Mouse (Mus musculus) hindbrain, embryonic 16.5 days (tissue): ENCODE measurements at regions not wholly inside any gene's neighbourhood (a gene's known extent, or its start where the extent isn't known, plus 50 kb on each side); places are given as distances from the start of the nearest gene placed in this dataset.
"Not testable (repeated sequence)": the region's sequence is repeated elsewhere in the genome, so short reads cannot be mapped to it uniquely, and the experiment has no call there.

ENCODE experiments used
- ATAC-seq: fragments of 200-750 bp; cut with Nextera tagmentation; 2 replicates; pipeline ENCODE4 v1.8.0; 2017; ENCODE audit warnings: moderate TSS enrichment, moderate library complexity
- H3K27ac ChIP-seq: fragments of 300-500 bp; sonication (generic); 2 replicates; pipeline ENCODE4 v1.5.1; 2014; ENCODE audit warnings: low read depth, mild to moderate bottlenecking, control low read depth, low read length, moderate library complexity
- H3K27me3 ChIP-seq: fragments of 300-500 bp; sonication (generic); replicated peaks from 2 replicates; pipeline ENCODE4 v1.6.1; 2014; ENCODE audit warnings: low read length; ENCODE audit not compliant: control insufficient read depth, insufficient read depth
- H3K36me3 ChIP-seq: fragments of 300-500 bp; sonication (generic); 2 replicates; pipeline ENCODE4 v1.6.1; 2014; ENCODE audit warnings: mild to moderate bottlenecking, low read length, moderate library complexity, mixed read lengths; ENCODE audit not compliant: control insufficient read depth, insufficient read depth
- H3K4me1 ChIP-seq: fragments of 300-500 bp; sonication (generic); 2 replicates; pipeline ENCODE4 v1.6.1; 2014; ENCODE audit warnings: low read depth, low read length; ENCODE audit not compliant: control insufficient read depth, insufficient read depth
- H3K4me2 ChIP-seq: fragments of 300-500 bp; sonication (generic); 2 replicates; pipeline ENCODE4 v1.6.1; 2014; ENCODE audit warnings: mild to moderate bottlenecking, low read length, control low read depth, moderate library complexity
- H3K4me3 ChIP-seq: fragments of 300-500 bp; sonication (generic); 2 replicates; pipeline ENCODE4 v1.5.1; 2014; ENCODE audit warnings: mild to moderate bottlenecking, low read length, control low read depth, moderate library complexity
- H3K9ac ChIP-seq: fragments of 300-500 bp; sonication (generic); 2 replicates; pipeline ENCODE4 v1.6.1; 2014; ENCODE audit warnings: low read depth, mild to moderate bottlenecking, control low read depth, low read length, moderate library complexity
- H3K9me3 ChIP-seq: fragments of 300-500 bp; sonication (generic); 2 replicates; pipeline ENCODE4 v1.6.1; 2014; ENCODE audit warnings: mild to moderate bottlenecking, low read length, moderate library complexity; ENCODE audit not compliant: control insufficient read depth
- WGBS: fragments of 180-500 bp; shearing (Covaris S2); extraction: QIAGEN DNeasy Blood & Tissue Kit; methylation state at CpG from one replicate; pipeline ENCODE4 v1.1.7; 2014; 5-methylcytosine and 5-hydroxymethylcytosine counted together

- Histone ChIP-seq H3K9me3 (no peaks in the 10 kb centered on the region), H3K27me3 (no peaks in the 10 kb centered on the region), H3K4me2 (no peak overlapping the region), H3K9ac (no peak overlapping the region), H3K27ac (no peak overlapping the region), H3K4me3 (no peak overlapping the region), H3K4me1 (no peaks in the 10 kb centered on the region), H3K36me3 (no peaks in the 10 kb centered on the region)
- 37% methylated on average over 11 of the region's 11 CpGs for WGBS
- ATAC-seq = peak; percentile 61
Measured at GRCm38 (mm10) chr5:67487965-67488409, 59.9 kb upstream of the Bend4 start.

GRCm38 (mm10) chr5:67490709-67491108 is 62.6 kb upstream of the Bend4 start:
- H3K4me3 ChIP-seq, H3K27ac ChIP-seq, H3K4me2 ChIP-seq, H3K4me1 ChIP-seq, H3K9ac ChIP-seq, ATAC-seq, H3K9me3 ChIP-seq, H3K36me3 ChIP-seq, H3K27me3 ChIP-seq: not testable (repeated sequence)

- H3K4me1 ChIP-seq = no peaks in the 10 kb centered on the region
- H3K9me3 ChIP-seq = no peaks in the 10 kb centered on the region
- ATAC-seq = peak; percentile 30
- H3K4me3 ChIP-seq = no peak overlapping the region
- H3K4me2 ChIP-seq = no peak overlapping the region
- no peak overlapping the region for H3K27ac ChIP-seq
- H3K27me3 ChIP-seq = no peaks in the 10 kb centered on the region
- H3K36me3 ChIP-seq = no peaks in the 10 kb centered on the region
- no peak overlapping the region for H3K9ac ChIP-seq
- WGBS = 15% methylated on average over 9 of the region's 9 CpGs
Measured at GRCm38 (mm10) chr5:67492893-67493302, 64.8 kb upstream of the Bend4 start.

GRCm38 (mm10) chr5:67496710-67497109 is 68.6 kb upstream of the Bend4 start:
- no peak for ATAC-seq
- Histone ChIP-seq H3K4me1 (no peaks in the 10 kb centered on the region), H3K4me2 (no peak overlapping the region), H3K36me3 (no peaks in the 10 kb centered on the region), H3K9ac (no peak overlapping the region), H3K27me3 (no peaks in the 10 kb centered on the region), H3K9me3 (no peaks in the 10 kb centered on the region), H3K27ac (no peak overlapping the region), H3K4me3 (no peak overlapping the region)
- WGBS = 77% methylated on average over 7 of the region's 7 CpGs

- 99% methylated on average over 5 of the region's 5 CpGs for WGBS
- H3K4me3 ChIP-seq = no peak overlapping the region
Measured at GRCm38 (mm10) chr5:67520251-67520650, 87.4 kb upstream of the Shisa3 start.

GRCm38 (mm10) chr5:67521423-67521912 is 86.2 kb upstream of the Shisa3 start:
- Histone ChIP-seq H3K4me3 (no peak overlapping the region), H3K27me3 (no peaks in the 10 kb centered on the region), H3K4me2 (no peak overlapping the region), H3K4me1 (no peaks in the 10 kb centered on the region), H3K36me3 (no peaks in the 10 kb centered on the region), H3K27ac (no peak overlapping the region), H3K9ac (no peak overlapping the region), H3K9me3 (no peaks in the 10 kb centered on the region)
- WGBS = 90% methylated on average over 3 of the region's 3 CpGs
- no peak for ATAC-seq

More at GRCm38 (mm10) chr5:67520251-67520650, 87.4 kb upstream of the Shisa3 start:
- no peak overlapping the region for H3K4me2 ChIP-seq
- H3K4me1 ChIP-seq = no peaks in the 10 kb centered on the region
- H3K9me3 ChIP-seq = no peaks in the 10 kb centered on the region
- no peaks in the 10 kb centered on the region for H3K27me3 ChIP-seq
- no peak overlapping the region for H3K27ac ChIP-seq
- no peak overlapping the region for H3K9ac ChIP-seq
- no peak for ATAC-seq
- no peaks in the 10 kb centered on the region for H3K36me3 ChIP-seq

- Histone ChIP-seq H3K4me3 (no peak overlapping the region), H3K27ac (no peak overlapping the region), H3K27me3 (no peaks in the 10 kb centered on the region), H3K4me1 (peaks cover 5% of the 10 kb centered on the region; the same call in 1 of the 2 replicates), H3K4me2 (no peak overlapping the region), H3K9me3 (no peaks in the 10 kb centered on the region), H3K9ac (no peak overlapping the region), H3K36me3 (no peaks in the 10 kb centered on the region)
- WGBS = 56% methylated on average over 5 of the region's 5 CpGs
- no peak for ATAC-seq
Measured at GRCm38 (mm10) chr5:67530149-67530548, 77.5 kb upstream of the Shisa3 start.

- H3K4me1 ChIP-seq = peaks cover 5% of the 10 kb centered on the region; the same call in 1 of the 2 replicates
- H3K27me3 ChIP-seq = no peaks in the 10 kb centered on the region
- WGBS = 43% methylated on average over 8 of the region's 8 CpGs
- no peak for ATAC-seq
- H3K36me3 ChIP-seq = no peaks in the 10 kb centered on the region
- no peak overlapping the region for H3K9ac ChIP-seq
- no peak overlapping the region for H3K27ac ChIP-seq
- no peak overlapping the region for H3K4me3 ChIP-seq
- no peaks in the 10 kb centered on the region for H3K9me3 ChIP-seq
- no peak overlapping the region for H3K4me2 ChIP-seq
Measured at GRCm38 (mm10) chr5:67530957-67531356, 76.7 kb upstream of the Shisa3 start.

GRCm38 (mm10) chr5:67532351-67532750 is 75.3 kb upstream of the Shisa3 start:
- Histone ChIP-seq H3K4me3 (peak overlapping the region; percentile 29), H3K9me3 (no peaks in the 10 kb centered on the region), H3K27me3 (no peaks in the 10 kb centered on the region), H3K9ac (no peak overlapping the region; the same call in 1 of the 2 replicates), H3K27ac (no peak overlapping the region), H3K36me3 (no peaks in the 10 kb centered on the region), H3K4me1 (peaks cover 5% of the 10 kb centered on the region; the same call in 1 of the 2 replicates), H3K4me2 (peak overlapping the region; percentile 60)
- 1% methylated on average over 12 of the region's 12 CpGs for WGBS
- ATAC-seq = peak; percentile 91
